Mouse (Mus musculus): ENCODE data around the gene Cpb2. TPM values are rescaled to one million over a fixed set of nuclear protein-coding genes. Genes with fewer than 3 reads are reported as not detected.

Cpb2 gene
- not detected in 2 replicates for polyA plus RNA-seq (2015; fragmentation: Nextera tagmentation; extraction: Ambion mirVana)

GRCm38 (mm10) chr14:75242087-75242486 is at the start of gene Cpb2:
Cpb2 (plus strand) TSS chr14:75242287.
- Histone ChIP-seq H3K9ac (replicated peaks; ENCODE audit: low read depth, low read length) (no peak within 1 kb of the TSS), H3K4me3 (replicated peaks; ENCODE audit: low read length) (no peak within 1 kb of the TSS), H3K4me1 (replicated peaks; ENCODE audit: control insufficient read depth, insufficient read depth, low read length) (peaks cover 16% of the 10 kb centered on the region), H3K27me3 (replicated peaks; ENCODE audit: control insufficient read depth, insufficient read depth, low read length) (no peaks in the 10 kb centered on the region), H3K9me3 (ENCODE audit: control insufficient read depth, low read length) (no peaks in the 10 kb centered on the region), H3K27ac (ENCODE audit: low read length) (no peak within 1 kb of the TSS), H3K4me2 (ENCODE audit: low read length) (no peak within 1 kb of the TSS), H3K36me3 (ENCODE audit: control insufficient read depth, insufficient read depth) (no peaks in the 10 kb centered on the region)
- no peak for ATAC-seq
- WGBS: 95% methylated on average over 5 of the region's 5 CpGs

- 92% methylated on average over 10 of the region's 10 CpGs for WGBS
- Histone ChIP-seq H3K4me3 (replicated peaks; ENCODE audit: low read length) (no peak overlapping the region), H3K9me3 (ENCODE audit: control insufficient read depth, low read length) (no peaks in the 10 kb centered on the region), H3K27me3 (replicated peaks; ENCODE audit: control insufficient read depth, insufficient read depth, low read length) (no peaks in the 10 kb centered on the region), H3K4me2 (ENCODE audit: low read length) (no peak overlapping the region), H3K36me3 (ENCODE audit: control insufficient read depth, insufficient read depth) (no peaks in the 10 kb centered on the region), H3K9ac (replicated peaks; ENCODE audit: low read depth, low read length) (no peak overlapping the region), H3K27ac (ENCODE audit: low read length) (no peak overlapping the region), H3K4me1 (replicated peaks; ENCODE audit: control insufficient read depth, insufficient read depth, low read length) (no peaks in the 10 kb centered on the region)
- no peak for ATAC-seq
Measured at GRCm38 (mm10) chr14:75192427-75192826, 49.7 kb upstream of the Cpb2 start.

- Histone ChIP-seq H3K9me3 (ENCODE audit: control insufficient read depth, low read length) (no peaks in the 10 kb centered on the region), H3K4me3 (replicated peaks; ENCODE audit: low read length) (no peak overlapping the region), H3K27ac (ENCODE audit: low read length) (no peak overlapping the region), H3K4me2 (ENCODE audit: low read length) (no peak overlapping the region), H3K36me3 (ENCODE audit: control insufficient read depth, insufficient read depth) (no peaks in the 10 kb centered on the region), H3K9ac (replicated peaks; ENCODE audit: low read depth, low read length) (no peak overlapping the region), H3K4me1 (replicated peaks; ENCODE audit: control insufficient read depth, insufficient read depth, low read length) (no peaks in the 10 kb centered on the region), H3K27me3 (replicated peaks; ENCODE audit: control insufficient read depth, insufficient read depth, low read length) (no peaks in the 10 kb centered on the region)
- 89% methylated on average over 10 of the region's 10 CpGs for WGBS
- no peak for ATAC-seq
Measured at GRCm38 (mm10) chr14:75192858-75193257, 49.2 kb upstream of the Cpb2 start.

- H3K27ac ChIP-seq (ENCODE audit: low read length): no peak overlapping the region
- no peaks in the 10 kb centered on the region for H3K27me3 ChIP-seq (replicated peaks; ENCODE audit: control insufficient read depth, insufficient read depth, low read length)
- no peak overlapping the region for H3K9ac ChIP-seq (replicated peaks; ENCODE audit: low read depth, low read length)
- no peak overlapping the region for H3K4me2 ChIP-seq (ENCODE audit: low read length)
- WGBS: 95% methylated on average over 5 of the region's 5 CpGs
- no peak overlapping the region for H3K4me3 ChIP-seq (replicated peaks; ENCODE audit: low read length)
- no peaks in the 10 kb centered on the region for H3K4me1 ChIP-seq (replicated peaks; ENCODE audit: control insufficient read depth, insufficient read depth, low read length)
- ATAC-seq: no peak
- H3K9me3 ChIP-seq (ENCODE audit: control insufficient read depth, low read length): no peaks in the 10 kb centered on the region
- no peaks in the 10 kb centered on the region for H3K36me3 ChIP-seq (ENCODE audit: control insufficient read depth, insufficient read depth)
Measured at GRCm38 (mm10) chr14:75195530-75195929, 46.6 kb upstream of the Cpb2 start.

GRCm38 (mm10) chr14:75197027-75197426 is 45.1 kb upstream of the Cpb2 start:
- Histone ChIP-seq H3K36me3 (ENCODE audit: control insufficient read depth, insufficient read depth) (no peaks in the 10 kb centered on the region), H3K9me3 (ENCODE audit: control insufficient read depth, low read length) (peaks cover 5% of the 10 kb centered on the region; the same call in 1 of the 2 replicates), H3K4me3 (replicated peaks; ENCODE audit: low read length) (no peak overlapping the region), H3K9ac (replicated peaks; ENCODE audit: low read depth, low read length) (no peak overlapping the region), H3K27me3 (replicated peaks; ENCODE audit: control insufficient read depth, insufficient read depth, low read length) (no peaks in the 10 kb centered on the region), H3K4me1 (replicated peaks; ENCODE audit: control insufficient read depth, insufficient read depth, low read length) (no peaks in the 10 kb centered on the region), H3K4me2 (ENCODE audit: low read length) (no peak overlapping the region), H3K27ac (ENCODE audit: low read length) (no peak overlapping the region)
- ATAC-seq: peak; percentile 52; the same call in 1 of the 2 replicates
- WGBS: 37% methylated on average over 5 of the region's 5 CpGs

GRCm38 (mm10) chr14:75197660-75198059 is 44.4 kb upstream of the Cpb2 start:
- no peak overlapping the region for H3K27ac ChIP-seq (ENCODE audit: low read length)
- no peaks in the 10 kb centered on the region for H3K36me3 ChIP-seq (ENCODE audit: control insufficient read depth, insufficient read depth)
- no peaks in the 10 kb centered on the region for H3K4me1 ChIP-seq (replicated peaks; ENCODE audit: control insufficient read depth, insufficient read depth, low read length)
- peaks cover 5% of the 10 kb centered on the region; the same call in 1 of the 2 replicates for H3K9me3 ChIP-seq (ENCODE audit: control insufficient read depth, low read length)
- no peak overlapping the region for H3K9ac ChIP-seq (replicated peaks; ENCODE audit: low read depth, low read length)
- no peak overlapping the region for H3K4me3 ChIP-seq (replicated peaks; ENCODE audit: low read length)
- no peak for ATAC-seq
- no peak overlapping the region for H3K4me2 ChIP-seq (ENCODE audit: low read length)
- WGBS: 66% methylated on average over 7 of the region's 7 CpGs
- no peaks in the 10 kb centered on the region for H3K27me3 ChIP-seq (replicated peaks; ENCODE audit: control insufficient read depth, insufficient read depth, low read length)

GRCm38 (mm10) chr14:75205363-75206051 is 36.6 kb upstream of the Cpb2 start:
- H3K27ac ChIP-seq (ENCODE audit: low read length): no peak overlapping the region
- peaks cover 5% of the 10 kb centered on the region; the same call in 1 of the 2 replicates for H3K9me3 ChIP-seq (ENCODE audit: control insufficient read depth, low read length)
- no peak overlapping the region for H3K9ac ChIP-seq (replicated peaks; ENCODE audit: low read depth, low read length)
- no peak overlapping the region for H3K4me2 ChIP-seq (ENCODE audit: low read length)
- H3K36me3 ChIP-seq (ENCODE audit: control insufficient read depth, insufficient read depth): no peaks in the 10 kb centered on the region
- H3K4me3 ChIP-seq (replicated peaks; ENCODE audit: low read length): no peak overlapping the region
- WGBS: 78% methylated on average over 6 of the region's 6 CpGs
- H3K4me1 ChIP-seq (replicated peaks; ENCODE audit: control insufficient read depth, insufficient read depth, low read length): no peaks in the 10 kb centered on the region
- no peaks in the 10 kb centered on the region for H3K27me3 ChIP-seq (replicated peaks; ENCODE audit: control insufficient read depth, insufficient read depth, low read length)
- no peak for ATAC-seq

- Histone ChIP-seq H3K36me3 (ENCODE audit: control insufficient read depth, insufficient read depth) (no peaks in the 10 kb centered on the region), H3K4me3 (replicated peaks; ENCODE audit: low read length) (no peak overlapping the region), H3K9ac (replicated peaks; ENCODE audit: low read depth, low read length) (no peak overlapping the region), H3K4me2 (ENCODE audit: low read length) (no peak overlapping the region), H3K27ac (ENCODE audit: low read length) (no peak overlapping the region), H3K27me3 (replicated peaks; ENCODE audit: control insufficient read depth, insufficient read depth, low read length) (no peaks in the 10 kb centered on the region), H3K9me3 (ENCODE audit: control insufficient read depth, low read length) (peaks cover 4% of the 10 kb centered on the region; the same call in 1 of the 2 replicates), H3K4me1 (replicated peaks; ENCODE audit: control insufficient read depth, insufficient read depth, low read length) (no peaks in the 10 kb centered on the region)
- ATAC-seq: no peak
- 89% methylated on average over 4 of the region's 4 CpGs for WGBS
Measured at GRCm38 (mm10) chr14:75206307-75206706, 35.8 kb upstream of the Cpb2 start.

GRCm38 (mm10) chr14:75208572-75209151 is 33.4 kb upstream of the Cpb2 start:
- 80% methylated on average over 6 of the region's 6 CpGs for WGBS
- H3K4me3 ChIP-seq (replicated peaks; ENCODE audit: low read length): no peak overlapping the region

More at GRCm38 (mm10) chr14:75208572-75209151, 33.4 kb upstream of the Cpb2 start:
- Histone ChIP-seq H3K4me1 (replicated peaks; ENCODE audit: control insufficient read depth, insufficient read depth, low read length) (no peaks in the 10 kb centered on the region), H3K36me3 (ENCODE audit: control insufficient read depth, insufficient read depth) (no peaks in the 10 kb centered on the region), H3K27ac (ENCODE audit: low read length) (no peak overlapping the region), H3K9me3 (ENCODE audit: control insufficient read depth, low read length) (no peaks in the 10 kb centered on the region), H3K4me2 (ENCODE audit: low read length) (no peak overlapping the region), H3K9ac (replicated peaks; ENCODE audit: low read depth, low read length) (no peak overlapping the region), H3K27me3 (replicated peaks; ENCODE audit: control insufficient read depth, insufficient read depth, low read length) (no peaks in the 10 kb centered on the region)
- no peak for ATAC-seq
